Mouse (Mus musculus): ENCODE measurements around the gene Tnnt3.

GRCm38 (mm10) chr7:142480661-142481060 is 18.0 kb upstream of the Tnnt3 start:
- TF ChIP-seq CTCF (IDR thresholded peaks at IDR 0.05; ENCODE audit: extremely low read depth, insufficient read depth, low read length) (no peak), POLR2A (IDR thresholded peaks at IDR 0.05; ENCODE audit: extremely low read depth, insufficient read depth, low read length) (no peak)

Data from cortical plate, adult 2 months (tissue).